Mouse (Mus musculus): Measurements from ENCODE around the gene Gsta4.

GRCm38 (mm10) chr9:78211521-78211920 lies 28.9 kb downstream of the Gsta4 start:
- TF ChIP-seq POLR2A (IDR thresholded peaks at IDR 0.05; ENCODE audit: low read depth, low read length) = no peak
- no peak for TF ChIP-seq CTCF (IDR thresholded peaks at IDR 0.05; ENCODE audit: borderline replicate concordance, insufficient read depth, low read length)

All from embryonic fibroblast, embryonic 13.5 days (primary cell).